Mouse (Mus musculus): ENCODE data around the gene Gadd45a. TPM values are rescaled to one million over a fixed set of nuclear protein-coding genes. Genes with fewer than 3 reads are reported as not detected.

The Gadd45a gene
- 29.3 and 36.0 TPM in 2 replicates for polyA plus RNA-seq (2014; fragmentation: Nextera tagmentation; extraction: Ambion mirVana)

DNA sequence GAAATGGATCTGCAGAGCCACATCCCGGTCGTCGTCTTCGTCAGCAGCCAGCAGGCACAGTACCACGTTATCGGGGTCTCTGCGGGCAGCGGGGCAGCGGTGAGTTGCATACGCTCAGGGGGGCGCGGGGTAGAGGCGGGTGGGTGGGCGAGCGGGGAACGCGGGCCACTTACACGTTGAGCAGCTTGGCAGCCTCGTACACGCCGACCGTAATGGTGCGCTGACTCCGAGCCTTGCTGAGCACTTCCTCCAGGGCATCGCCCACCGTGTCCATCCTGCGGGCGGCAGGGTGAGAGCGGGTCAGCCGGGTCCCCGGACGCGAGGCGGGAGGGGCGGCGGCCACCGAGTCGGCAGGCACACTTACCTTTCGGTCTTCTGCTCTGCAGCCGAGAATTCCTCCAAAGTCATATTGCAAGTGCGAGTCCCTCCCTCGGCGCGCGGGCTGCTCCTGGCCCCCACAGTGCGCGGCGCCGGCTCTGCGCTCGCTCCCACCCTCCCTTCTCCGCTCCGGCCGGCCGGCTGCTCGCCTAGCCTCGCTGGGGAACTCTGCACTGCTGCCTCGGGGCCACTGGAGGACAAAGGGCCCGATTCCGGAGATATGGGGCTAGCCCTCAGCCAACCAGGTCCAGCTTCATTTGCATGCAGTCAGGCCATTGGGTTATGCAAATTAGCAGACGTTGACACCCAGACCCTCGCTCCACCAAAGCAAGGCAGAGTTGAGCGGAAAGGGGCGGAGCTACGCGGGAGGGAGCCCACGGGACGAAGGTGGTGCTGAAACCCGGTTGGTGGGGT lies at the start of gene Gadd45a:
Gadd45a (minus strand) TSS at position 621 of the 792 bp plus-strand sequence.
- WGBS, result 0% methylated on average over 57 of the region's 69 CpGs
- Histone ChIP-seq H3K27ac (ENCODE audit: low read depth, low read length) (peak within 1 kb of the TSS; percentile 94), H3K4me2 (replicated peaks; ENCODE audit: low read depth, low read length) (peak within 1 kb of the TSS; percentile 84), H3K4me1 (ENCODE audit: control insufficient read depth, insufficient read depth, low read length) (0 out of 2 replicates have a peak, but pooled peaks cover 3% of the 10 kb centered on the region), H3K9ac (ENCODE audit: low read depth, low read length) (peak within 1 kb of the TSS; percentile 86), H3K36me3 (ENCODE audit: control insufficient read depth, insufficient read depth, low read length) (no peaks in the 10 kb centered on the region), H3K4me3 (ENCODE audit: low read length) (peak within 1 kb of the TSS; percentile 89), H3K9me3 (ENCODE audit: control insufficient read depth, low read length) (no peaks in the 10 kb centered on the region), H3K27me3 (ENCODE audit: control insufficient read depth, insufficient read depth, low read length) (no peaks in the 10 kb centered on the region)
- peak; percentile 99 for ATAC-seq (ENCODE audit: low FRiP score, low TSS enrichment)

DNA sequence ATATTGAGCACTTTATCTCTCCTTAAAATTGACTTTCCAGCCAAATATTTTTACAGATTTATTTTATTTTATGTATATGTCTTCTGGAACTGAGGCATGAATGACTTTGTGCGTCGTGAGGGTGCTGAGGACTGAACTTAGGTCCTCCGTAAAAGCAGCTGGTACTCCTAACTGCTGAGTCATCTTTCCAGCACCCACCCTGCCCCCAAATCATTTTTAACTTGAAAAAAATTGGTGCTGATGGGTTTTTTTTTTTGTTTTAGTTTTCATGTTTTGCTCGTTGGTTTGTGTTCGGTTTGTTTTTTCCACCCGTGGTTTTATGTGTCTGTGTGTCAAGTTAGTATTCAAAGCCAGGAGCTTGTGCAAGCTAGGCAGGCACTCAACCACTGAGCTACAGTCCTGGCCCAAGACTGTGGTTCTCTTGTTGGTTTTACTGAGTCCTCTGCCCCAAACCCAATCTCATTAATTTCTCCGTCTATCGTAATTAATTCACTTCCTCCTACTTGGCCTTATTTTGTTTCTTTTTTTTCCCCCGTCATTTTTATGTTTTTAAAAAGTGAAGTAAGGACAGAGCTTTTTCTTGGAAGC lies 48.7 kb upstream of the Gadd45a start:
- no peaks in the 10 kb centered on the region for H3K9me3 ChIP-seq (ENCODE audit: control insufficient read depth, low read length)
- H3K4me2 ChIP-seq (replicated peaks; ENCODE audit: low read depth, low read length), result no peak overlapping the region
- H3K27ac ChIP-seq (ENCODE audit: low read depth, low read length), result no peak overlapping the region
- H3K36me3 ChIP-seq (ENCODE audit: control insufficient read depth, insufficient read depth, low read length), result no peaks in the 10 kb centered on the region
- no peak overlapping the region for H3K9ac ChIP-seq (ENCODE audit: low read depth, low read length)
- WGBS, result 84% methylated on average over 9 of the region's 9 CpGs
- H3K27me3 ChIP-seq (ENCODE audit: control insufficient read depth, insufficient read depth, low read length), result no peaks in the 10 kb centered on the region
- no peak for ATAC-seq (ENCODE audit: low FRiP score, low TSS enrichment)
- no peak overlapping the region for H3K4me3 ChIP-seq (ENCODE audit: low read length)
- no peaks in the 10 kb centered on the region for H3K4me1 ChIP-seq (ENCODE audit: control insufficient read depth, insufficient read depth, low read length)

DNA sequence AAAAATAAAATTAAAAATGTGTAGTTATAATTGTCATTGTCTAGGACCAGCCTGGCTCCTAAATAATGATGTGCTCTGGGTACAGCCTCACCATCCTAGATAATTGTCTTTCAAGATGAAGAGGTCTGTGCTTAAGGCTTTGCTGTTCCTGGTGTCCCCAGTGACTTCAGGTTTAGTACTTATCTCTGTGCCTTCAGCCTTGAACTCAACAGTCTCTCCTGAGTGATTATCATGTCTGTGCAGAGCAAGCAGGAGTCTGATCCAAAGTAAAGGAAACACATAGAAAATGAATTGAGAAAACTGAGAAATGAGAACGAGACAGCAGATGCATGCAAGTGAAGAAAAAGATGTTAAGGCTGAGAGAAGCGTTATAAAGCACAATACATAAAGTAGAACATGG lies 47.2 kb upstream of the Gadd45a start:
- no peak overlapping the region for H3K4me2 ChIP-seq (replicated peaks; ENCODE audit: low read depth, low read length)
- no peaks in the 10 kb centered on the region for H3K27me3 ChIP-seq (ENCODE audit: control insufficient read depth, insufficient read depth, low read length)
- WGBS, result 92% methylated on average over 2 of the region's 2 CpGs
- no peaks in the 10 kb centered on the region for H3K36me3 ChIP-seq (ENCODE audit: control insufficient read depth, insufficient read depth, low read length)
- H3K4me3 ChIP-seq (ENCODE audit: low read length), result no peak overlapping the region
- H3K4me1 ChIP-seq (ENCODE audit: control insufficient read depth, insufficient read depth, low read length), result no peaks in the 10 kb centered on the region
- no peak overlapping the region for H3K27ac ChIP-seq (ENCODE audit: low read depth, low read length)
- no peaks in the 10 kb centered on the region for H3K9me3 ChIP-seq (ENCODE audit: control insufficient read depth, low read length)
- no peak overlapping the region for H3K9ac ChIP-seq (ENCODE audit: low read depth, low read length)
- no peak for ATAC-seq (ENCODE audit: low FRiP score, low TSS enrichment)

DNA sequence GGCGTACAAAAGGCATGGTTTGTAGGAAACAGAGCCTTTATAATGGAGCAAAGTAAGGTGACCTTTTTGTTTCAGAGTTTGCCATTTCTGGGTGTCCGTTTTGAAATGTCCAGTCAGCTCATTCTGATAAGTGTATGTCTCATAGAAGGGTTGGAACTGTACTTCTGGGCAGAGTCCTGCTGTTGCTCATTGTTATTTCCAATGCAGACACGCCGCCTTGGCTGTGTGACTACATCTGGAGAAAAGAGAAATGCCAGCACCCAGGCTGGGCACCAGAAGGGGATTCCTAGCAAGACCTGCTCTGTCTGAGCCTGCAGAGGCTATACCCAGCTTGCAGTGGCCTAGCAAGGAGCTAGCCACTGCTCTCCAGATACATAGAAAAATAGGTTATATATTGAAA lies 43.9 kb upstream of the Gadd45a start:
- H3K9me3 ChIP-seq (ENCODE audit: control insufficient read depth, low read length), result no peaks in the 10 kb centered on the region
- no peaks in the 10 kb centered on the region for H3K36me3 ChIP-seq (ENCODE audit: control insufficient read depth, insufficient read depth, low read length)
- H3K4me2 ChIP-seq (replicated peaks; ENCODE audit: low read depth, low read length), result no peak overlapping the region
- H3K4me3 ChIP-seq (ENCODE audit: low read length), result no peak overlapping the region
- no peak overlapping the region for H3K27ac ChIP-seq (ENCODE audit: low read depth, low read length)
- no peaks in the 10 kb centered on the region for H3K27me3 ChIP-seq (ENCODE audit: control insufficient read depth, insufficient read depth, low read length)
- ATAC-seq (ENCODE audit: low FRiP score, low TSS enrichment), result no peak
- H3K4me1 ChIP-seq (ENCODE audit: control insufficient read depth, insufficient read depth, low read length), result peaks cover 9% of the 10 kb centered on the region
- WGBS, result 90% methylated on average over 4 of the region's 4 CpGs
- no peak overlapping the region for H3K9ac ChIP-seq (ENCODE audit: low read depth, low read length)

DNA sequence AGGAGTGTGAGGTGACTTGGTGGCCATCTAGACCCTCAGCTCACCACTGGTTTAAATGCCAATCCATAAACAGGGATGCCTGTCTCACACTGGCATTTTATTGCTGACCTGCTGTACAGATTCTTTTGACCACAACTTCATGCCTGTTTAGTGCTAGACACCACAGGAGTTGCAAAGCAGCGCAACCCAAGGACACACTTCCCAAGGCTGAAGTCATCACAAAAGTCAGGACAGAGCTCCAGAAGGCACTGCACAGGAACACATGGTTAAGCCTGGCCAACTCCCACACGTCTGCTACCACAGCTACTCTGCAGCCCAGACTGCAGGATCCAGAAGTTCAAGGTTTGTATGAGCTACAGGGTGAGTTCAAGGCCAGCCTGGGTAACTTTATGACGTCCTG lies 40.8 kb upstream of the Gadd45a start:
- Histone ChIP-seq H3K4me3 (ENCODE audit: low read length) (no peak overlapping the region), H3K9ac (ENCODE audit: low read depth, low read length) (no peak overlapping the region), H3K36me3 (ENCODE audit: control insufficient read depth, insufficient read depth, low read length) (no peaks in the 10 kb centered on the region), H3K27ac (ENCODE audit: low read depth, low read length) (no peak overlapping the region), H3K4me1 (ENCODE audit: control insufficient read depth, insufficient read depth, low read length) (peaks cover 9% of the 10 kb centered on the region), H3K27me3 (ENCODE audit: control insufficient read depth, insufficient read depth, low read length) (no peaks in the 10 kb centered on the region), H3K4me2 (replicated peaks; ENCODE audit: low read depth, low read length) (no peak overlapping the region), H3K9me3 (ENCODE audit: control insufficient read depth, low read length) (no peaks in the 10 kb centered on the region)
- WGBS, result 62% methylated on average over 3 of the region's 3 CpGs
- ATAC-seq (ENCODE audit: low FRiP score, low TSS enrichment), result no peak

DNA sequence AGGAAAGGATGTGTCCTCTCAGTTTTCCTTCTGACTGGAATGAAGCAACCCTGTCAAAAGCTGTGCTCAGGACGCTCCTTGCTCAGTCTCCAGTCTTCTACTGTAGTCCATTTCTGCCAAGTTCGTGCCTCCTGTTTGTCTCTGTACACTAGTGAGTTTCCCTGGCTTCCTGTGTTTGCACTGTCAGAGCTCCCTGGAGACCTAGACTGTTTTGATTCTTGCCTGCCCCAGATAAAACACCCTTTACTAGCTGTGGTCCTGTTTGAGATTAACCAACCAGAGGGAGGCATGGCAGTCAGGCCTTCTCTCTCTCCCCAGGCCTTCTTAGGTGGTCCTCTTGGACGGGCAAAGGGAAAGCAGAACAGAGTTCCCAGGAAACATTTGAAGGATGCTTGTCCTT lies 40.2 kb upstream of the Gadd45a start:
- Histone ChIP-seq H3K36me3 (ENCODE audit: control insufficient read depth, insufficient read depth, low read length) (no peaks in the 10 kb centered on the region), H3K4me2 (replicated peaks; ENCODE audit: low read depth, low read length) (no peak overlapping the region), H3K9ac (ENCODE audit: low read depth, low read length) (no peak overlapping the region), H3K27ac (ENCODE audit: low read depth, low read length) (0 out of 2 replicates have a peak overlapping the region, but pooled peaks have one; percentile 30), H3K4me1 (ENCODE audit: control insufficient read depth, insufficient read depth, low read length) (peaks cover 12% of the 10 kb centered on the region), H3K9me3 (ENCODE audit: control insufficient read depth, low read length) (no peaks in the 10 kb centered on the region), H3K4me3 (ENCODE audit: low read length) (no peak overlapping the region), H3K27me3 (ENCODE audit: control insufficient read depth, insufficient read depth, low read length) (no peaks in the 10 kb centered on the region)
- ATAC-seq (ENCODE audit: low FRiP score, low TSS enrichment), result no peak
- WGBS, result 24% methylated on average over 3 of the region's 3 CpGs

DNA sequence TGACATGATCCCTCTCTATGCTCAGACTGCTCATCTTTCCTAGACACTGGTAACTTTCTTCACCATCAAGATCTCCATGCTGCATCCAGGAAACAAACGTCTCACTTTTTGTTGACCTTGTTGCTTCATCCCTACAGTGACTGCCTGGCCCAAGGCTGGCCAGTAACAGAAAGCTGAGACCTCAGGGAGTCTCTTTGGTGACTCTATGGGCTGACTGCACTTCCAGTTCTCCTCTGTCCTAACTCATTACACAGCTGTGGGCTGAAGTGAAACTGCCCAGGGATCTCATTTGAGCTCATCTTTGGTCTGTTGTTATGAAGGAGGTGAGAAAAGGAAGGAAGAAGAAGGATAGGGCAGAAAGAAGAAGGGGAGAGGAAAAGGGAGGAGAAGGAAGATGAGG lies 39.1 kb upstream of the Gadd45a start:
- H3K36me3 ChIP-seq (ENCODE audit: control insufficient read depth, insufficient read depth, low read length), result no peaks in the 10 kb centered on the region
- H3K9ac ChIP-seq (ENCODE audit: low read depth, low read length), result no peak overlapping the region
- H3K27me3 ChIP-seq (ENCODE audit: control insufficient read depth, insufficient read depth, low read length), result no peaks in the 10 kb centered on the region
- H3K4me2 ChIP-seq (replicated peaks; ENCODE audit: low read depth, low read length), result no peak overlapping the region
- no peak overlapping the region for H3K4me3 ChIP-seq (ENCODE audit: low read length)
- H3K27ac ChIP-seq (ENCODE audit: low read depth, low read length), result no peak overlapping the region; the same call in 1 of the 2 replicates
- peaks cover 12% of the 10 kb centered on the region for H3K4me1 ChIP-seq (ENCODE audit: control insufficient read depth, insufficient read depth, low read length)
- WGBS, result 33% methylated on average over 1 of the region's 1 CpGs
- ATAC-seq (ENCODE audit: low FRiP score, low TSS enrichment), result no peak
- no peaks in the 10 kb centered on the region for H3K9me3 ChIP-seq (ENCODE audit: control insufficient read depth, low read length)

DNA sequence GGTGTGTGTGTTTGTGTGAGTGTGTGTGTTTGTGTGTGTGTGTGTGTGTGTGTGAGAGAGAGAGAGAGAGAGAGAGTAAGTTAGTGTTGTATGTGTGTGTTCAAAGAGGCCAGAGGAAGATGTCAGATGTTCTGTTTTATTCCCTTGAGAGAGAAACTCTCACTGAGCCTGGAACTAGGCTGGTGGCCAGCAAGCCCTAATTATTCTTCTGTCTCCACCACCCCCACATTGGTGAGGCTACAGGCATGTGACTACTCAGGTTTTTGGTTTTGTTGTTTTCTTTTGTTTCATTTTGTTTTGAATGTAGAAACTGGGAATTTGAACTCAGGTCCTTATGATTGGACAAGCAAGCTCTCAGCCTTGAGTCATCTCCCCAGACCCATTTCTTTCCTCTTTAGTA lies 37.6 kb upstream of the Gadd45a start:
- H3K9ac ChIP-seq (ENCODE audit: low read depth, low read length), result no peak overlapping the region
- no peak overlapping the region for H3K4me2 ChIP-seq (replicated peaks; ENCODE audit: low read depth, low read length)
- no peaks in the 10 kb centered on the region for H3K36me3 ChIP-seq (ENCODE audit: control insufficient read depth, insufficient read depth, low read length)
- H3K27me3 ChIP-seq (ENCODE audit: control insufficient read depth, insufficient read depth, low read length), result no peaks in the 10 kb centered on the region
- H3K4me1 ChIP-seq (ENCODE audit: control insufficient read depth, insufficient read depth, low read length), result peaks cover 12% of the 10 kb centered on the region
- ATAC-seq (ENCODE audit: low FRiP score, low TSS enrichment), result no peak
- H3K9me3 ChIP-seq (ENCODE audit: control insufficient read depth, low read length), result no peaks in the 10 kb centered on the region
- no peak overlapping the region for H3K27ac ChIP-seq (ENCODE audit: low read depth, low read length)
- no peak overlapping the region for H3K4me3 ChIP-seq (ENCODE audit: low read length)

DNA sequence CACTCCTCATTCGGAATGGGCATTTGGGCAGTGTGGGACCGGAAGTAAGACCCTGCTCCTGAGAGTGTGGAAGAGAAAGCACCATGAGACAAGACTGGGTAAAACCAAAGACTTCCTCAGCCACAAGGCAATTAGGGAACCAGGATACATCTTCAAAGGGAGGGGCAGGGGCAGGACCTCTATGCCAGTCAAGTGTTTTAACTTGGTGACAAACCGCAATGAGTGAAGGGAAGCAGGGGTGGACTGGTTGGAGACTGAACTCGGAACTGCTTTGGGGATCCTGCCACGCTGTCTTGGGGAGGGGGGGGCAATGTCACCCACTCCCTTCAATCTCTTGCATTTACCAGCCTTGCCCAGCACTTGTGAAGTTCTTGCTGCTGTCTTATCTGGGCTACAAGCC lies 36.7 kb upstream of the Gadd45a start:
- no peak overlapping the region for H3K4me3 ChIP-seq (ENCODE audit: low read length)
- no peaks in the 10 kb centered on the region for H3K9me3 ChIP-seq (ENCODE audit: control insufficient read depth, low read length)
- ATAC-seq (ENCODE audit: low FRiP score, low TSS enrichment), result no peak
- H3K27ac ChIP-seq (ENCODE audit: low read depth, low read length), result no peak overlapping the region
- no peak overlapping the region for H3K4me2 ChIP-seq (replicated peaks; ENCODE audit: low read depth, low read length)
- no peaks in the 10 kb centered on the region for H3K27me3 ChIP-seq (ENCODE audit: control insufficient read depth, insufficient read depth, low read length)
- 65% methylated on average over 5 of the region's 5 CpGs for WGBS
- no peak overlapping the region for H3K9ac ChIP-seq (ENCODE audit: low read depth, low read length)
- H3K36me3 ChIP-seq (ENCODE audit: control insufficient read depth, insufficient read depth, low read length), result no peaks in the 10 kb centered on the region
- H3K4me1 ChIP-seq (ENCODE audit: control insufficient read depth, insufficient read depth, low read length), result peaks cover 12% of the 10 kb centered on the region

All from kidney, embryonic 14.5 days (tissue).